Mouse (Mus musculus) thymus, adult 18-20 months (tissue): ENCODE data around the gene Gdf11.

Experiments used
- DNase-seq, 2 experiments: peaks; one replicate each; pipeline ENCODE4 v3.0.0; 2022; ENCODE audit warnings: mixed read lengths in 2 of 2

The Gdf11 gene

GRCm38 (mm10) chr10:128892246-128892645 is 728 bp upstream of the Gdf11 start:
- DNase-seq: no peak

- DNase-seq: no peak
These were observed 879 bp downstream of the Gdf11 start for GRCm38 (mm10) chr10:128890383-128891295.

- DNase-seq: no peak
These were observed 1.7 kb downstream of the Gdf11 start for GRCm38 (mm10) chr10:128889846-128890245.

- DNase-seq: no peak
These were observed 2.3 kb downstream of the Gdf11 start for GRCm38 (mm10) chr10:128888941-128889827.

GRCm38 (mm10) chr10:128882067-128882466 is 9.5 kb downstream of the Gdf11 start:
- DNase-seq: no peak

GRCm38 (mm10) chr10:128878811-128879210 is 12.7 kb downstream of the Gdf11 start:
- no peak for DNase-seq

- no peak for DNase-seq
These were observed 13.2 kb downstream of the Gdf11 start for GRCm38 (mm10) chr10:128878291-128878690.

GRCm38 (mm10) chr10:128870341-128870740 is 21.2 kb downstream of the Gdf11 start:
- no peak for DNase-seq

- no peak for DNase-seq
These were observed 25.0 kb downstream of the Gdf11 start for GRCm38 (mm10) chr10:128866518-128866917.

- DNase-seq: no peak
These were observed 25.5 kb downstream of the Gdf11 start for GRCm38 (mm10) chr10:128866042-128866441.

GRCm38 (mm10) chr10:128861176-128861575 is 30.3 kb downstream of the Gdf11 start:
- DNase-seq: no peak

- DNase-seq: no peak
These were observed 41.2 kb downstream of the Gdf11 start for GRCm38 (mm10) chr10:128850339-128850738.

- DNase-seq: no peak
These were observed 43.1 kb downstream of the Gdf11 start for GRCm38 (mm10) chr10:128848426-128848825.

- no peak for DNase-seq
These were observed 44.9 kb downstream of the Gdf11 start for GRCm38 (mm10) chr10:128846664-128847063.

- DNase-seq: no peak
These were observed 46.0 kb downstream of the Gdf11 start for GRCm38 (mm10) chr10:128845516-128845915.

- DNase-seq: no peak
These were observed 48.3 kb downstream of the Gdf11 start for GRCm38 (mm10) chr10:128843260-128843659.

GRCm38 (mm10) chr10:128840612-128841011 is 50.9 kb downstream of the Gdf11 start:
- DNase-seq: no peak

- no peak for DNase-seq
These were observed 52.1 kb downstream of the Gdf11 start for GRCm38 (mm10) chr10:128839434-128839833.

- DNase-seq: no peak
These were observed 54.1 kb downstream of the Gdf11 start for GRCm38 (mm10) chr10:128837400-128837799.
